Mouse (Mus musculus) heart, adult 2 months (tissue): ENCODE data around the gene Ugt1a6a. TPM values are rescaled to one million over a fixed set of nuclear protein-coding genes. Genes with fewer than 3 reads are reported as not detected.

Experiments used
- DNase-seq, 2 experiments: peaks; one replicate each; pipeline ENCODE4 v3.0.0; 2021
- H3K27ac ChIP-seq: fragments of 200-600 bp; 2 replicates; pipeline ENCODE4 v1.8.1; 2022
- H3K27me3 ChIP-seq: fragments of 200-500 bp; 2 replicates; pipeline ENCODE4 v1.6.1; 2012; ENCODE audit warnings: mild to moderate bottlenecking, low read length, inconsistent platforms, mixed read lengths; ENCODE audit not compliant: control insufficient read depth, insufficient read depth
- H3K36me3 ChIP-seq: fragments of 200-500 bp; 2 replicates; pipeline ENCODE4 v1.6.1; 2012; ENCODE audit warnings: low read length, inconsistent platforms; ENCODE audit not compliant: control insufficient read depth, insufficient read depth
- H3K4me1 ChIP-seq: fragments of 200-500 bp; 2 replicates; pipeline ENCODE4 v1.6.1; 2011; ENCODE audit warnings: low read length; ENCODE audit not compliant: control insufficient read depth, insufficient read depth
- H3K4me3 ChIP-seq: fragments of 200-600 bp; 2 replicates; pipeline ENCODE4 v1.8.1; 2022
- H3K79me2 ChIP-seq: fragments of 200-500 bp; replicated peaks from 2 replicates; pipeline ENCODE4 v1.6.1; 2012; ENCODE audit warnings: mild to moderate bottlenecking, inconsistent platforms, low read length, moderate library complexity, mixed read lengths; ENCODE audit not compliant: control insufficient read depth, insufficient read depth
- H3K9ac ChIP-seq: fragments of 200-500 bp; 2 replicates; pipeline ENCODE4 v1.6.1; 2012; ENCODE audit warnings: low read depth, mild to moderate bottlenecking, control low read depth, inconsistent platforms, low read length, mixed read lengths
- CTCF ChIP-seq: fragments of 200-600 bp; IDR thresholded peaks from 2 replicates; pipeline ENCODE4 v1.8.1; 2022; ENCODE audit warnings: antibody characterized with exemption, mild to moderate bottlenecking, moderate library complexity
- EP300 ChIP-seq: fragments of 200-500 bp; IDR thresholded peaks from 2 replicates; pipeline ENCODE4 v1.6.1; 2011; ENCODE audit warnings: low read depth, low read length, control low read depth; ENCODE audit not compliant: insufficient read depth
- POLR2A ChIP-seq: fragments of 200-500 bp; IDR thresholded peaks from 2 replicates; pipeline ENCODE4 v1.6.1; 2011; ENCODE audit warnings: mild to moderate bottlenecking, low read depth, low read length, control low read depth; ENCODE audit not compliant: insufficient read depth
- WGBS: fragments of 180-500 bp; shearing (Covaris S2); methylation state at CpG from one replicate; pipeline ENCODE4 v1.1.7; 2018; 5-methylcytosine and 5-hydroxymethylcytosine counted together
- intact Hi-C: fragments of 180-260 bp; cut with DNase I; formaldehyde crosslinking; loops from one replicate; pipeline ENCODE4 v1.15.1; 2025
- polyA plus RNA-seq: library from polyadenylated mRNA; depleted of rRNA; stranded (reverse); fragments of >200 nt; gene quantifications from 2 replicates; pipeline ENCODE4 v1.2.3, GENCODE M21; 2012
- total RNA-seq, 2 experiments: library from RNA; stranded (reverse); gene quantifications; 2 replicates each; pipeline ENCODE4 v1.2.3; 2021

Ugt1a6a gene
- total and polyA plus RNA-seq, 3 experiments = 2.1 to 3.7 (median 2.4) TPM

DNA sequence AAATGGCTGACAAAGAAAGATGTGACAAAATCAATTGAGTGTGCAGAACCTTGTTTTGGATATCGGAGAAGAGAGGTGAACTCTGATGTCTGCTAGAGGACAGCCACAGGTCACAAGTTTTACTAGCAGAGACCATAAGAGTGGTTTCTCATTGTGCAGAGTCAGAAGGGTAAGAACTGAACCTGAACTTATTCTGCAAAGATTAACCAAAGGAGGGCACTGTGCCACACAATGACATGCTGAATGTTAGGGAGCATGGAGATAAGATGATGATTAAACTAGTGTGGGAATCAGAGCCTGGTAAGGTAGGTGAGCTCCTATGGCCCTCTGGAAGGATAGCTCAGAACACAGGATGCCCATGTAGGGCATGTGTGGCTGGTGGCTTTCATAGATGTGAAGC lies 61.1 kb downstream of the Ugt1a6a start:
- no peak for TF ChIP-seq EP300
- no peak for TF ChIP-seq CTCF
- TF ChIP-seq POLR2A = no peak
- no peaks in the 10 kb centered on the region for H3K79me2 ChIP-seq
- H3K4me3 ChIP-seq = no peak overlapping the region
- H3K27ac ChIP-seq = no peak overlapping the region
- no peaks in the 10 kb centered on the region for H3K36me3 ChIP-seq
- no peak overlapping the region for H3K9ac ChIP-seq
- 0 out of 2 replicates have a peak, but pooled peaks cover 1% of the 10 kb centered on the region for H3K27me3 ChIP-seq
- intact Hi-C loops = no loop called here
- H3K4me1 ChIP-seq = no peaks in the 10 kb centered on the region
- DNase-seq = no peak
- 84% methylated on average over 1 of the region's 1 CpGs for WGBS

DNA sequence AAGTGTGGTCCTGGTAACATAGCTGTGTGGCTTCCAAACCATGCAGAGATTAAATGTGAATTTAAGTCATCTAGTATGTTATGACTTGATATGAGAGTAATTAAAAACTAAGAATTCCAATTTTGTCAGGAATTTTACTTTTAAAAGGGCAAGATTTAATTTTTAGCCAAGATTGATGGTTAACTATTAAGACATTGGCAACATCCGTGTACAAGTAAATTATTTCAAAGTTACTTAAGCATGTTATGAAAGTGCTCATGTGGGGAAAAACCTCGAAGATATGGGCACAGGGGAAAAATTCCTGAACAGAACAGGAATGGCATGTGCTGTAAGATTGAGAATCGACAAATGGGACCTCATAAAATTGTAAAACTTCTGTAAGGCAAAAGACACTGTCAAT lies 62.8 kb downstream of the Ugt1a6a start:
- H3K27me3 ChIP-seq = 0 out of 2 replicates have a peak, but pooled peaks cover 1% of the 10 kb centered on the region
- DNase-seq = no peak
- no peaks in the 10 kb centered on the region for H3K36me3 ChIP-seq
- TF ChIP-seq CTCF (no peak), EP300 (no peak), POLR2A (no peak)
- no peak overlapping the region for H3K4me3 ChIP-seq
- H3K27ac ChIP-seq = no peak overlapping the region
- 63% methylated on average over 3 of the region's 3 CpGs for WGBS
- no peak overlapping the region for H3K9ac ChIP-seq
- intact Hi-C loops = no loop called here
- H3K4me1 ChIP-seq = no peaks in the 10 kb centered on the region
- no peaks in the 10 kb centered on the region for H3K79me2 ChIP-seq

DNA sequence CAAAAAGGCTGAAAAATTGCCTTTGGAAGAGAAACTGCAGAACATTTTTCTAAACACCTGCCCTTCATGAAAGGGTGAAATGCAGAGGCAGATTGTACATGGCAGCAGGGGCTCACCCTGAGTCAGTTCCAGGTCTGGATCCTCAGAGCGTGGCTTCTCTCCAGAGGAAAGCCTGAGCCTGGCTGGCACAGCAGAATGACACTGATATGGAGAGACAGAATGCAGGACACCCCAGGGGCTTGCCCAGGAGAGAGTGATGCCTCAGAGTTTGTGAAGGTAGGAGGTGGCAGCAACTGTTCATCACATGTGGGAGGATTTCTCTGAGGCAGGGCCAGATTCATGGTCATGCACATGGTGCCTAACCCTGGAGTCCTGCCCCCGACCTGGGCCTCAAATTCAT lies 65.4 kb downstream of the Ugt1a6a start:
- Histone ChIP-seq H3K79me2 (no peaks in the 10 kb centered on the region), H3K4me3 (no peak overlapping the region), H3K4me1 (no peaks in the 10 kb centered on the region), H3K27ac (no peak overlapping the region), H3K27me3 (0 out of 2 replicates have a peak, but pooled peaks cover 1% of the 10 kb centered on the region), H3K36me3 (no peaks in the 10 kb centered on the region), H3K9ac (no peak overlapping the region)
- no peak for DNase-seq
- intact Hi-C loops = no loop called here
- TF ChIP-seq CTCF = no peak
- TF ChIP-seq POLR2A = no peak
- no peak for TF ChIP-seq EP300
- WGBS = 46% methylated on average over 2 of the region's 2 CpGs

DNA sequence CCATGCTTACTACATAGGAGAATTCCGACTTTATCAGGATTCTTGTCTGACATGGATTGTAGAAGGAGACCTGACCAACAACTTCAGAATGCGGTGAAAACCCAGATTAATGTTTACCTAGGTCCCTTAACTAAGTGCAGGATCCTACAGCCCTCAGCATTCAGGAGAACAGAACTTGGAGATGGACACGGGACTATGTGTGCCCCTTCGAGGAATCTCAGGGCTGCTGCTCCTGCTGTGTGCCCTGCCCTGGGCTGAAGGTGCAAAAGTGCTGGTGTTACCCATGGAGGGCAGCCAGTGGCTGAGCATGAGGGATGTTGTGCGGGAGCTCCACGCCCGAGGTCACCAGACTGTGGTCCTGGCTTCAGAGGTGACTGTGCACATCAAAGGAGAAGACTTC lies 65.8 kb downstream of the Ugt1a6a start, which contains the start of gene Ugt1a2:
Ugt1a2 (plus strand) TSS at position 146 of the 400 bp plus-strand sequence.
- WGBS = 75% methylated on average over 7 of the region's 7 CpGs
- no peak within 1 kb of the TSS for H3K9ac ChIP-seq
- TF ChIP-seq POLR2A (no peak), EP300 (no peak), CTCF (no peak)
- no peaks in the 10 kb centered on the region for H3K79me2 ChIP-seq
- 0 out of 2 replicates have a peak, but pooled peaks cover 1% of the 10 kb centered on the region for H3K27me3 ChIP-seq
- H3K27ac ChIP-seq = no peak within 1 kb of the TSS
- H3K4me3 ChIP-seq = no peak within 1 kb of the TSS
- intact Hi-C loops = no loop called here
- H3K4me1 ChIP-seq = no peaks in the 10 kb centered on the region
- no peaks in the 10 kb centered on the region for H3K36me3 ChIP-seq
- no peak for DNase-seq

DNA sequence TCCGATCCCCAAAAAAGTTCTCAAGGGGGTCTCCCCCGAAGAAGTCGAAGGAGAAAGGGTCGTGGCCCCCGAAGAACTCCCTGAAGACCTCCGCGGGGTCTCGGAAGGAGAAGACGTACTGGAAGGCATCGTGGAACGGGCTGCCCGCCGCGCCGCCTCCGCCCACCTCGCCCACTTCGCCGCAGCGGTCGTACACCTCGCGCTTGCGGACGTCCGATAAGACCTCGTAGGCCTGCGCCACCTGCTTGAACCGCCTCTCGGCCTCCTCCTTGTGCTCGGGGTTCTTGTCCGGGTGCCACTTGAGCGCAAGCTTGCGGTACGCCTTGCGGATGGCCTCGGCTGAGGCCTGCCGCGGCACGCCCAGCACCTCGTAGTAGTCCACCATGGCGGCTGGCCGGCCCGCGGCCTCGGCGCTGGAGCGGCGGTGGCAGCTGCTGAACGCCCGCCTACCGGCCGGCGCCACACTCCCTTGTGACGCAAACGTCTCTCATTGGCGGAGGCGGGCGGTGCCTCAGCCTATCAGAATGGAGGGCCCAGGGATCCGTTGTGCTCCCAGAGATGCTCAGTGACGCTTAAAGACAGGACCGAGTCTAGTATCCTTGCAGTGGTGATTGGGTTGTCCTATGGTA lies 70.8 kb downstream of the Ugt1a6a start, which contains the start of gene Dnajb3:
Dnajb3 (minus strand) TSS at position 489 of the 629 bp plus-strand sequence.
- Histone ChIP-seq H3K9ac (peak within 1 kb of the TSS; percentile 71), H3K4me1 (no peaks in the 10 kb centered on the region), H3K79me2 (no peaks in the 10 kb centered on the region), H3K27me3 (no peaks in the 10 kb centered on the region), H3K36me3 (no peaks in the 10 kb centered on the region), H3K4me3 (peak within 1 kb of the TSS; percentile 48), H3K27ac (no peak within 1 kb of the TSS)
- intact Hi-C loops = no loop called here
- TF ChIP-seq CTCF (no peak), EP300 (no peak), POLR2A (no peak)
- 6% methylated on average over 62 of the region's 62 CpGs for WGBS
- peak; percentile 68 to 76 for DNase-seq

DNA sequence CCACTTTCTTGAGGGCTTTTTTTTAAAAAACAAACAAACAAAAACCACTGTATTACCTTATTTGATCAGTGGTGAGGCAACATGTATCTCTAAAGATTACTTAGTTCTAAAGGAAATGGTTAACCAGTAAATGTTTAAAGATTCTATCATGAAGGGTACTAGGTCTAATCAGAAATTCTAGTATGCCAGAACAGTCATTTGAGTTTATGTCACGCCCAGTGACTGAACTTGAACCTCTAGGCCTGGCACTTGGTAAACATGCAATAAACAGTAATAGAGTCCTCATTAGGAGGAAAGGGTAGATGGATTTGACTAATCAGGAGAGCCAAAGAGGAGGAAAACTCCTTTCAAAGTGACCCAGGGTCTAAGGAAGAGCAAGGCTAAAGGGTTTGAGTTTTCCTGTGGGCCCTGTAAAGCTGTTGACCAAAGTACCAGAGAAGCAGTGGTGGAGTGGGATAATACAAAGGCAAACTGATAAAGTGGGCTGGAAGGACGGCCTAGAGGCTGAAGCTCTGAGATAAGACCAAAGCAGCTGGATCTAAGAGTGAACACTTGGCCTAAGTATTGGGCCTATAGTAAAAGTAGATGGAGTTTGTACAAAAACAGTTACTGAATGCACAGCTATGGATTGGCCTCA lies 72.4 kb downstream of the Ugt1a6a start:
- 70% methylated on average over 2 of the region's 2 CpGs for WGBS
- TF ChIP-seq EP300 (no peak), CTCF (no peak), POLR2A (no peak)
- H3K9ac ChIP-seq = no peak overlapping the region
- H3K27me3 ChIP-seq = no peaks in the 10 kb centered on the region
- no peaks in the 10 kb centered on the region for H3K4me1 ChIP-seq
- no peak overlapping the region for H3K4me3 ChIP-seq
- H3K36me3 ChIP-seq = no peaks in the 10 kb centered on the region
- H3K27ac ChIP-seq = no peak overlapping the region
- no peaks in the 10 kb centered on the region for H3K79me2 ChIP-seq
- DNase-seq = no peak
- intact Hi-C loops = no loop called here
